Mouse (Mus musculus) stomach, embryonic 14.5 days (tissue): ENCODE measurements around the gene Mogat2. TPM values are rescaled to one million over a fixed set of nuclear protein-coding genes. Genes with fewer than 3 reads are reported as not detected.
A peak's percentile ranks its signal among the peaks of the same experiment; 100 is the strongest.

Source experiments
- ATAC-seq: fragments of 200-750 bp; cut with Nextera tagmentation; 2 replicates; pipeline ENCODE4 v1.8.0; 2017; ENCODE audit warnings: low read depth, moderate TSS enrichment; ENCODE audit not compliant: insufficient number of reproducible peaks, insufficient read depth, low FRiP score
- H3K27ac ChIP-seq: fragments of 300-500 bp; sonication (generic); 2 replicates; pipeline ENCODE4 v1.5.1; 2014; ENCODE audit warnings: mild to moderate bottlenecking, low read length, moderate library complexity, mixed read lengths
- H3K27me3 ChIP-seq: fragments of 300-500 bp; sonication (generic); 2 replicates; pipeline ENCODE4 v1.6.1; 2014; ENCODE audit warnings: low read length, control low read depth, mixed read lengths; ENCODE audit not compliant: control insufficient read depth, insufficient read depth
- H3K36me3 ChIP-seq: fragments of 300-500 bp; sonication (generic); 2 replicates; pipeline ENCODE4 v1.6.1; 2014; ENCODE audit warnings: mild to moderate bottlenecking, control low read depth, low read length, moderate library complexity, mixed read lengths; ENCODE audit not compliant: control insufficient read depth, insufficient read depth
- H3K4me1 ChIP-seq: fragments of 300-500 bp; sonication (generic); 2 replicates; pipeline ENCODE4 v1.6.1; 2014; ENCODE audit warnings: low read length, control low read depth, mixed read lengths; ENCODE audit not compliant: control insufficient read depth, insufficient read depth
- H3K4me2 ChIP-seq: fragments of 300-500 bp; sonication (generic); replicated peaks from 2 replicates; pipeline ENCODE4 v1.6.1; 2014; ENCODE audit warnings: low read depth, low read length, control low read depth
- H3K4me3 ChIP-seq: fragments of 300-500 bp; sonication (generic); 2 replicates; pipeline ENCODE4 v1.5.1; 2014; ENCODE audit warnings: low read depth, low read length, control low read depth
- H3K9ac ChIP-seq: fragments of 300-500 bp; sonication (generic); replicated peaks from 2 replicates; pipeline ENCODE4 v1.6.1; 2014; ENCODE audit warnings: low read depth, mild to moderate bottlenecking, control low read depth, low read length, moderate library complexity, mixed read lengths
- H3K9me3 ChIP-seq: fragments of 300-500 bp; sonication (generic); 2 replicates; pipeline ENCODE4 v1.6.1; 2016; ENCODE audit warnings: low read depth, low read length, control low read depth; ENCODE audit not compliant: control insufficient read depth
- WGBS: fragments of 180-500 bp; shearing (Covaris S2); extraction: QIAGEN DNeasy Blood & Tissue Kit; methylation state at CpG from one replicate; pipeline ENCODE4 v1.1.7; 2014; 5-methylcytosine and 5-hydroxymethylcytosine counted together
- polyA plus RNA-seq: library from polyadenylated mRNA; unstranded; fragments of >200 nt; fragmentation: Nextera tagmentation; extraction: Ambion mirVana; gene quantifications from 2 replicates; pipeline ENCODE4 v1.2.1, GENCODE M21; 2014

Gene Mogat2
- polyA plus RNA-seq, result 7.5 and 8.0 TPM in 2 replicates

DNA sequence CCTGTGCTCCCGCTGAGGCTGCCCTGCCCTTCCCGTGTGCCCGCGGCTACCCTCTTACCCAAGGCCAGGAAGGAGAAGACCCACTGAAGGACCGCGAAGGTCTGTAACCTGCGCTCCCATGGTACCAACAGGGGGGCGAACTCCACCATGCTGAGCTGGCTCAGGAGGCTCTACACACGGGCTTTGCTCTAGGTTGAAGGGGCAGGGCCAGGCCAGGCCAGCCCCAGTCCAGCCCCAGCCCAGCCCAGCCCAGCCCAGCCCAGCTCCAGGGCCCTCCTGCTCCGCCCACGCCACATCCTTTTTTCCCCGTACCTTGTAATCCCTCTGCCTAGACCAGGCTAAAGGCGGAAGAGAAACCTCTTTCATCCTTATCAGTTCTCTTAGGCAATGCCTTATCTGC is at the start of gene Mogat2:
TSS of gene Mogat2 (minus strand) at position 203 of the 400 bp plus-strand sequence.
- peaks cover 6% of the 10 kb centered on the region; the same call in 1 of the 2 replicates for H3K4me1 ChIP-seq
- no peaks in the 10 kb centered on the region for H3K36me3 ChIP-seq
- H3K9ac ChIP-seq, result 0 out of 2 replicates have a peak within 1 kb of the TSS, but pooled peaks have one; percentile 6
- peak within 1 kb of the TSS; percentile 11; the same call in 1 of the 2 replicates for H3K4me3 ChIP-seq
- H3K27me3 ChIP-seq, result no peaks in the 10 kb centered on the region
- peak within 1 kb of the TSS; percentile 41 for H3K4me2 ChIP-seq
- H3K9me3 ChIP-seq, result no peaks in the 10 kb centered on the region
- 3% methylated on average over 13 of the region's 13 CpGs for WGBS
- ATAC-seq, result peak; percentile 88
- no peak within 1 kb of the TSS for H3K27ac ChIP-seq

DNA sequence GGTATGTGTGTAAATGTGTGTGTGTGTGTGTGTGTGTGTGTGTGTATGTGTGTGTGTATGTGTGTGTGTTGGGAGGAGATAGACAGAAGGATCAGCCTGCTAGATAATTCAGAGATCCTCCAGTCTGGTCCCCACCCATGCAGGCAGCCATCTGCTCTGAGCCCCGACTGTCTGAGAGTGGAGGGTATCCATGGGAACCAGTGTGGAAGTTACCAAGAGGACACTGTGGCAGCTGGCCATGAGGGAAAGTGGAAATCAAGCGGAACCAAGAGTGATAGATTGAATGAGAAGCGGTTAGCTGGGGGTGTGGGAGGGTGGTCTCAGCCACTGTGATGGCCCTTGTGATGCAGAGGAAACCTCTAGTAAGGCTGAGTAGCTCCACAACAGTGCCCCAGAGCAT is 48.9 kb upstream of the Mogat2 start:
- Histone ChIP-seq H3K4me3 (no peak overlapping the region), H3K36me3 (no peaks in the 10 kb centered on the region), H3K27me3 (no peaks in the 10 kb centered on the region), H3K4me1 (no peaks in the 10 kb centered on the region; the same call in 1 of the 2 replicates), H3K4me2 (no peak overlapping the region), H3K9me3 (no peaks in the 10 kb centered on the region), H3K9ac (no peak overlapping the region), H3K27ac (no peak overlapping the region)
- WGBS, result 63% methylated on average over 3 of the region's 3 CpGs
- no peak for ATAC-seq

- no peak for ATAC-seq
- no peak overlapping the region for H3K4me3 ChIP-seq
- WGBS, result 55% methylated on average over 8 of the region's 8 CpGs
- H3K9me3 ChIP-seq, result no peaks in the 10 kb centered on the region
- no peak overlapping the region for H3K9ac ChIP-seq
- no peaks in the 10 kb centered on the region for H3K36me3 ChIP-seq
- H3K27me3 ChIP-seq, result no peaks in the 10 kb centered on the region
- H3K4me2 ChIP-seq, result no peak overlapping the region
- H3K27ac ChIP-seq, result no peak overlapping the region
- no peaks in the 10 kb centered on the region for H3K4me1 ChIP-seq
These were observed 41.2 kb upstream of the Mogat2 start for GRCm38 (mm10) chr7:99279586-99279985.

GRCm38 (mm10) chr7:99278309-99278708 is 39.9 kb upstream of the Mogat2 start:
- Histone ChIP-seq H3K9me3 (no peaks in the 10 kb centered on the region), H3K36me3 (no peaks in the 10 kb centered on the region), H3K4me1 (no peaks in the 10 kb centered on the region), H3K9ac (no peak overlapping the region), H3K4me2 (no peak overlapping the region), H3K4me3 (no peak overlapping the region), H3K27ac (no peak overlapping the region), H3K27me3 (no peaks in the 10 kb centered on the region)
- ATAC-seq, result no peak
- 79% methylated on average over 8 of the region's 8 CpGs for WGBS

- Histone ChIP-seq H3K4me1 (no peaks in the 10 kb centered on the region), H3K9me3 (no peaks in the 10 kb centered on the region), H3K36me3 (no peaks in the 10 kb centered on the region), H3K27me3 (no peaks in the 10 kb centered on the region), H3K9ac (no peak overlapping the region), H3K4me2 (no peak overlapping the region), H3K4me3 (no peak overlapping the region), H3K27ac (no peak overlapping the region)
- ATAC-seq, result no peak
- 59% methylated on average over 1 of the region's 1 CpGs for WGBS
These were observed 38.3 kb upstream of the Mogat2 start for GRCm38 (mm10) chr7:99276679-99277078.

DNA sequence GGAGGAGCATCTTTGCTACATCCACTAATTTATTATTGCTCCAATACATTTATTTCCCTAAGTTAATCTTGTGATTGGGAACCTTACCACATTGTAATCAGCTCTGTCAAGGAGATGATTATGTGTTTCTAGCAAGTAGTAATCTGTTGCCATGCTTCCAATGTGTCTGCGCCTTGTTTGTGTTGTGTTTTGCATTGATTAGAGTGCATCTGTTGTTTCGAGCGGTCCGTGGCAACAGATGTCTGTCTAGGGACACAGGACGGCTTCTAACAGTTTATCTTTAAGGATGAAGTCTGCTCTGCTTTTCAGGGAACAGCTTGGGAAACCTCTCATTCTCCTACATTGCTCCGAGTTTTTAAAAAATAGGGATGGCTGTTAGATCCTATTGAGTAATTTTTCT is 36.7 kb upstream of the Mogat2 start:
- no peak for ATAC-seq
- 70% methylated on average over 6 of the region's 6 CpGs for WGBS

DNA sequence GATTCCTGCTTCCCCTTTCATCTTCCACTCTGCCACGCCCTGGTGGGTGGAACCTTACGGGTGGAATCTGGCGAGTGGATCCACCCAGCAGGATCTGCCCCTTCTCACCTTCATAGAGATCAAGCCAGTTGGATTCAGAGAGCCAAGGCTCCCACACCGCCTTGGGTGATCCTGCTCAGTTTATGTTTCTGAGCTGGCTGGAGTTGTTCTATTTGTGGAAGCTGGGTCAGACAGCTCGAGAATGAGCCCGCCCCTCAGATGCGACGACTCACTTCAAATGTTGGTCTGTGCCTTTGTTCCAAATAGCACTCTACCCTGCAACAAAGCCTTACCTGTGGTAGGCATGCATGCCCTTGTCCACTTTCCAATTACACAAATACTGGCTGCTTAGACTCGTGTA is 33.2 kb upstream of the Mogat2 start:
- Histone ChIP-seq H3K9me3 (no peaks in the 10 kb centered on the region), H3K36me3 (no peaks in the 10 kb centered on the region), H3K4me1 (peaks cover 18% of the 10 kb centered on the region), H3K4me2 (no peak overlapping the region), H3K27me3 (peaks cover 30% of the 10 kb centered on the region), H3K4me3 (no peak overlapping the region), H3K9ac (no peak overlapping the region), H3K27ac (no peak overlapping the region)
- WGBS, result 57% methylated on average over 9 of the region's 9 CpGs
- no peak for ATAC-seq

More for the DNA sequence above, 36.7 kb upstream of the Mogat2 start:
- H3K27ac ChIP-seq, result no peak overlapping the region
- H3K27me3 ChIP-seq, result no peaks in the 10 kb centered on the region
- H3K4me1 ChIP-seq, result no peaks in the 10 kb centered on the region
- H3K9ac ChIP-seq, result no peak overlapping the region
- no peak overlapping the region for H3K4me2 ChIP-seq
- H3K9me3 ChIP-seq, result no peaks in the 10 kb centered on the region
- H3K4me3 ChIP-seq, result no peak overlapping the region
- H3K36me3 ChIP-seq, result no peaks in the 10 kb centered on the region

DNA sequence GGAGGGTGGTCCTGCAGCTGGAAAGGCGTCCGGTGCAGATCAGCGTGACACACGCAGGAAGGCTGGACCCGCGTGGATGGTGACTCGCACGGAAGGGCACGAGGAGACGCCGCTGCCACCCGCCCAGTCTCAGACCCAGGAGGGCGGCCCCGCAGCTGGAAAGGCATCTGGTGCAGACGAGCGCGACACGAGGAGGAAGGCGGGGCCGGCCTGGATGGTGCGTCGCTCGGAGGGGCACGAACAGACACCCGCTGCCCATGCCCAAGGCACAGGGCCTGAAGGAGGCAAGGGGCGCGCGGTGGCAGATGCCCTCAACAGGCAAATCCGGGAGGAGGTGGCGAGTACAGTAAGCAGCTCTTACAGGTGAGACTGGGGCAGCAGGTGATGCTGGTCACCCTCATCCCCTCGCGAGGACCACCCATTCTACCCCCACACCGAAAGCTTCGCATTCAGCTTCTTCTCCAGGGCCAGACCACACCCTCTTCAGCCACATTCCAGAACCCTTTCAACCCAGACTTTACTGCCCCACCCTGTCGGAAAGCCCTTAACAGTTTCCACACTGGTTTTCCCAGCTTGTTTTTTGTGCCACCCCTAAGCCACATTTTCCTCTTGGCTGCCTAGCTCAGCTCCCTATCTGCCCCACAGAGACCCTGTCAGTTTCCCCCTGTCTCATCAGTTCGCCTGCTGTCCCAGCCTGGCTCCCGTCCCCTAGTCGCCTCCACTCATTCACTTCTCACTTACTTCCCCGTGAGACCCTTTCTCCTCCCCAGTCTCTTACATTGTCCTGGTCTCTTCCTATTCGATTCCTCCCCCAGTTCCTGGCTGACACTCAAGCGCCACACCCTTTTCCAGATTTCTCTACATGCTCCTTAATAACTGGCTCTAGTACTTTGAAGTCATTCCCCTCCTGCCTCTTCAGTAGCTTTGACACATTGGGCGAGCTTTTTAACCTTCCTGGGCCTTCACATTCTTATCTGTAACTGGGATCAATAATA is 30.8 kb upstream of the Mogat2 start:
- Histone ChIP-seq H3K4me1 (peaks cover 18% of the 10 kb centered on the region), H3K9me3 (no peaks in the 10 kb centered on the region), H3K36me3 (no peaks in the 10 kb centered on the region), H3K4me2 (peak overlapping the region; percentile 79), H3K27me3 (peaks cover 34% of the 10 kb centered on the region), H3K27ac (no peak overlapping the region), H3K9ac (no peak overlapping the region), H3K4me3 (peak overlapping the region; percentile 41)
- 0 out of 2 replicates have a peak, but pooled peaks have one; percentile 14 for ATAC-seq
- 10% methylated on average over 42 of the region's 42 CpGs for WGBS
